Comparison of ENCODE assay signal across 8 mouse cellular contexts in the genomic region with DNA sequence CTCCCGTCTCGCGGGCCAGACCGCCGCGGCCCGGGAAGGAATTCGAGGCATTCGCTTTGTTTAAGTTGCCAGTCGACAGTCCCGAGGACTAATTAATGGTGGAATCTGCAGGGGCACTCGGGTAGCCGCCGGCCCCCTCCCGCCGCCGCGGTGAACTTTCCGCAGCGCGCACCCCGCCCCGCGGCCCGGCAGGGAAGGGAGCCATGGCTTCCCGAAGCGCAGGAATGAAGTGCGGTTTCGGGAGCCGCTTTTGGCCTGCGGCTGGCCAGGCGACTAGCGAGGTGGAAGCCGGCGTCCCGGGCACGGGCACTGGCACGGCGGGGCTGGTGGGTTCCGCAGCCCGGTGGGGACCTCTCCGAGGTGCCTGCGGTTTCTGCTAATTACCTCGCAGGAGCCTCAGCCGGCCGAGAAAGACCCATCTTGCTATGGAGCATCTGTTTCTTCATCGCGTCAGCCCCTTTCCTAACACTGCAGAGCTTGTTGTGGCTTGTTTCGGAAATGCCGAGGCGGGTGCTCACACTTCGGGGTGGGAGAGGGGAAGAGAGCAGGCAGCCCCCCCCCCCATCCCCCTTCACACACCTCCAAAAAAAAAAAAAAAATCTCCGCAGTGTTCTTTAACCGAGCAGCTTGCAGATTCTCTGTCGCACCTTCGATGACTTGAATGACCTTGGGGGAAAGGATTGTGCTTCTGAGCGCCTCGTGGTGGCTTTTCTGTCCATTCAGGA. TPM values are rescaled to one million over a fixed set of nuclear protein-coding genes. Genes with fewer than 3 reads are reported as not detected.
DNase-seq lines count a peak whose midpoint lies in the region; ATAC-seq and TF ChIP-seq lines count a peak whose summit lies in the region.

No protein-coding gene starts in this region.

- intact Hi-C loops in left cerebral cortex, postnatal 10 days (cut with DNase I) = no loop called here

- peak overlapping the region; percentile 91 for H3K4me3 ChIP-seq in forebrain, embryonic 16.5 days (replicated peaks; ENCODE audit: low read length)
- H3K4me3 ChIP-seq in hindbrain, embryonic 11.5 days (ENCODE audit: low read depth, low read length) = peak overlapping the region; percentile 96
- peak overlapping the region; percentile 91 for H3K4me3 ChIP-seq in small intestine, adult 2 months (ENCODE audit: low read depth, low read length)

- TF ChIP-seq CTCF in small intestine, adult 2 months (IDR thresholded peaks at IDR 0.05; ENCODE audit: extremely low read depth, insufficient read length, insufficient replicate concordance, low read depth, low read length) = no peak

- peaks cover 24% of the 10 kb centered on the region for H3K4me1 ChIP-seq in forebrain, embryonic 16.5 days (replicated peaks; ENCODE audit: control insufficient read depth, insufficient read depth, low read length)
- H3K4me1 ChIP-seq in hindbrain, embryonic 11.5 days (replicated peaks; ENCODE audit: control insufficient read depth, insufficient read depth, low read length) = 0 out of 2 replicates have a peak, but pooled peaks cover 2% of the 10 kb centered on the region
- peaks cover 20% of the 10 kb centered on the region for H3K4me1 ChIP-seq in small intestine, adult 2 months (ENCODE audit: control insufficient read depth, insufficient read depth, insufficient read length, low read length)

- peak overlapping the region; percentile 94 for H3K27ac ChIP-seq in forebrain, embryonic 16.5 days (ENCODE audit: low read length)
- peak overlapping the region; percentile 95 for H3K27ac ChIP-seq in hindbrain, embryonic 11.5 days (ENCODE audit: low read depth, low read length)
- H3K27ac ChIP-seq in small intestine, adult 2 months (ENCODE audit: insufficient read depth, low read depth, low read length) = peak overlapping the region; percentile 91

- peak overlapping the region; percentile 85 for H3K9ac ChIP-seq in forebrain, embryonic 16.5 days (replicated peaks; ENCODE audit: low read depth, low read length)
- H3K9ac ChIP-seq in hindbrain, embryonic 11.5 days (ENCODE audit: low read depth, low read length) = peak overlapping the region; percentile 94

- DNase-seq in CD4-positive, CD25-positive, alpha-beta regulatory T cell, adult 2 months (ENCODE audit: low read depth, low spot score) = peak; percentile 50
- DNase-seq in hindbrain, embryonic 11.5 days (ENCODE audit: low spot score) = peak; percentile 78
- peak; percentile 22 to 67 for DNase-seq in left cerebral cortex, postnatal 10 days (ENCODE audit: extremely low spot score in 1 of 2, low spot score in 2 of 2)

- H3K9me3 ChIP-seq in forebrain, embryonic 16.5 days (ENCODE audit: control insufficient read depth, low read length) = no peaks in the 10 kb centered on the region
- H3K9me3 ChIP-seq in hindbrain, embryonic 11.5 days (ENCODE audit: control insufficient read depth, low read length) = no peaks in the 10 kb centered on the region

- under 1% methylated on average over 49 of the region's 58 CpGs for WGBS in forebrain, embryonic 16.5 days
- WGBS in hindbrain, embryonic 11.5 days = under 1% methylated on average over 49 of the region's 58 CpGs
- under 1% methylated on average over 58 of the region's 58 CpGs for WGBS in small intestine, adult 2 months

- no peaks in the 10 kb centered on the region for H3K36me3 ChIP-seq in forebrain, embryonic 16.5 days (ENCODE audit: control insufficient read depth, insufficient read depth)
- H3K36me3 ChIP-seq in hindbrain, embryonic 11.5 days (ENCODE audit: control insufficient read depth, insufficient read depth, low read length) = no peaks in the 10 kb centered on the region
- peaks cover 3% of the 10 kb centered on the region; the same call in 1 of the 2 replicates for H3K36me3 ChIP-seq in small intestine, adult 2 months (ENCODE audit: control insufficient read depth, insufficient read depth, low read length)

- H3K4me2 ChIP-seq in forebrain, embryonic 16.5 days (ENCODE audit: low read length) = peak overlapping the region; percentile 74
- peak overlapping the region; percentile 60 for H3K4me2 ChIP-seq in hindbrain, embryonic 11.5 days (replicated peaks; ENCODE audit: low read depth, low read length)

- no peak for TF ChIP-seq POLR2A in small intestine, adult 2 months (IDR thresholded peaks at IDR 0.05; ENCODE audit: low read depth, low read length)

- H3K27me3 ChIP-seq in forebrain, embryonic 16.5 days (replicated peaks; ENCODE audit: control insufficient read depth, insufficient read depth, low read length) = no peaks in the 10 kb centered on the region
- H3K27me3 ChIP-seq in hindbrain, embryonic 11.5 days (ENCODE audit: control insufficient read depth, insufficient read depth, low read length) = no peaks in the 10 kb centered on the region
- H3K27me3 ChIP-seq in small intestine, adult 2 months (ENCODE audit: control insufficient read depth, insufficient read depth, low read length) = no peaks in the 10 kb centered on the region

- ATAC-seq in CD4-positive, CD25-positive, alpha-beta regulatory T cell, adult 4 months = no peak
- 0 out of 2 replicates have a peak, but pooled peaks have one; percentile 9 for ATAC-seq in cerebellum, adult (ENCODE audit: insufficient number of reproducible peaks, low FRiP score, low TSS enrichment)
- peak; percentile 21 for ATAC-seq in forebrain, embryonic 16.5 days
- ATAC-seq in hindbrain, embryonic 11.5 days (ENCODE audit: low FRiP score) = peak; percentile 6; the same call in 1 of the 2 replicates
- 0 out of 2 replicates have a peak, but pooled peaks have one; percentile 19 for ATAC-seq in megakaryocyte, adult 5-6 weeks (ENCODE audit: poor library complexity, severe bottlenecking)

RNA-seq across cellular contexts. Expression of gene Luzp1, which starts 0.9 kb away (rescaled TPM):
- 1 to 10 TPM; 5.8 to 7.2 TPM for polyA plus RNA-seq in CD4-positive, CD25-positive, alpha-beta regulatory T cell, adult 4 months (2017; shearing (Covaris generic))
- polyA plus RNA-seq in forebrain, embryonic 16.5 days (2015; fragmentation: Nextera tagmentation; extraction: Ambion mirVana) = 51.5 and 60.3 TPM in 2 replicates
- polyA plus RNA-seq in hindbrain, embryonic 11.5 days (2014; fragmentation: Nextera tagmentation; extraction: Ambion mirVana) = 96.6 and 130 TPM in 2 replicates
- 10 to 100 TPM; 40.0 to 42.6 TPM for total RNA-seq in left cerebral cortex, postnatal 10 days (2021)
- total RNA-seq in megakaryocyte, adult 5-6 weeks (2015) = 3.4 and 6.7 TPM in 2 replicates
- total RNA-seq in megakaryocyte, adult 5-6 weeks (2017) = 3.5 and 4.8 TPM in 2 replicates
- 6.6 and 18.0 TPM in 2 replicates for polyA plus RNA-seq in small intestine, adult 2 months (2012; rRNA removed)

RNA-seq across cellular contexts. Expression of gene 6030445D17Rik, which starts 8.5 kb away (rescaled TPM):
- polyA plus RNA-seq in CD4-positive, CD25-positive, alpha-beta regulatory T cell, adult 4 months (2017; shearing (Covaris generic)) = not detected
- polyA plus RNA-seq in forebrain, embryonic 16.5 days (2015; fragmentation: Nextera tagmentation; extraction: Ambion mirVana) = 0.15 TPM in 1 of 2 replicates, not detected in the other
- not detected in 2 replicates for polyA plus RNA-seq in hindbrain, embryonic 11.5 days (2014; fragmentation: Nextera tagmentation; extraction: Ambion mirVana)
- total RNA-seq in left cerebral cortex, postnatal 10 days (2021) = under 1 TPM; 0.19 to 0.73 TPM
- 0.13 TPM in 1 of 2 replicates, not detected in the other for total RNA-seq in megakaryocyte, adult 5-6 weeks (2015)
- not detected in 2 replicates for total RNA-seq in megakaryocyte, adult 5-6 weeks (2017)
- 0.24 and 1.1 TPM in 2 replicates for polyA plus RNA-seq in small intestine, adult 2 months (2012; rRNA removed)

RNA-seq across cellular contexts. Expression of gene Htr1d, which starts 47.2 kb away (rescaled TPM):
- not detected for polyA plus RNA-seq in CD4-positive, CD25-positive, alpha-beta regulatory T cell, adult 4 months (2017; shearing (Covaris generic))
- polyA plus RNA-seq in forebrain, embryonic 16.5 days (2015; fragmentation: Nextera tagmentation; extraction: Ambion mirVana) = 0.96 and 1.2 TPM in 2 replicates
- polyA plus RNA-seq in hindbrain, embryonic 11.5 days (2014; fragmentation: Nextera tagmentation; extraction: Ambion mirVana) = 0.28 and 0.52 TPM in 2 replicates
- 1 to 10 TPM; 5.8 to 7.5 TPM for total RNA-seq in left cerebral cortex, postnatal 10 days (2021)
- not detected in 2 replicates for total RNA-seq in megakaryocyte, adult 5-6 weeks (2015)
- not detected in 2 replicates for total RNA-seq in megakaryocyte, adult 5-6 weeks (2017)
- 0.05 and 0.23 TPM in 2 replicates for polyA plus RNA-seq in small intestine, adult 2 months (2012; rRNA removed)
